Mouse (Mus musculus) testis, adult 2 months (tissue): ENCODE measurements around the gene Anp32a.

Experiments
- CTCF ChIP-seq: fragments of 200-500 bp; IDR thresholded peaks from 2 replicates; pipeline ENCODE4 v1.5.1; 2012; ENCODE audit warnings: low read depth, mild to moderate bottlenecking, inconsistent platforms, low read length, moderate library complexity; ENCODE audit not compliant: control insufficient read depth, insufficient read depth, insufficient replicate concordance
- POLR2A ChIP-seq: fragments of 200-500 bp; IDR thresholded peaks from 2 replicates; pipeline ENCODE4 v1.6.1; 2012; ENCODE audit warnings: low read depth, mild to moderate bottlenecking, inconsistent platforms, low read length, moderate library complexity; ENCODE audit not compliant: control insufficient read depth

GRCm38 (mm10) chr9:62371745-62372555 lies 30.9 kb downstream of the Anp32a start:
- no peak for TF ChIP-seq POLR2A
- TF ChIP-seq CTCF, result no peak
